Mouse (Mus musculus) left cerebral cortex, postnatal 36 days (tissue): ENCODE results near the gene Plac8. TPM values are rescaled to one million over a fixed set of nuclear protein-coding genes. Genes with fewer than 3 reads are reported as not detected.

ENCODE experiments used
- DNase-seq, 2 experiments: peaks; one replicate each; pipeline ENCODE4 v3.0.0; 2021 to 2022; ENCODE audit warnings: low spot score in 2 of 2, mixed read lengths in 1 of 2
- intact Hi-C: fragments of 180-260 bp; cut with DNase I; formaldehyde crosslinking; loops from one replicate; pipeline ENCODE4 v1.15.1; 2025
- total RNA-seq, 2 experiments: library from RNA; stranded (reverse); gene quantifications; 2 replicates each; pipeline ENCODE4 v1.2.3; 2021

Plac8 gene
- total RNA-seq, 2 experiments from 2014 or later = not detected

DNA sequence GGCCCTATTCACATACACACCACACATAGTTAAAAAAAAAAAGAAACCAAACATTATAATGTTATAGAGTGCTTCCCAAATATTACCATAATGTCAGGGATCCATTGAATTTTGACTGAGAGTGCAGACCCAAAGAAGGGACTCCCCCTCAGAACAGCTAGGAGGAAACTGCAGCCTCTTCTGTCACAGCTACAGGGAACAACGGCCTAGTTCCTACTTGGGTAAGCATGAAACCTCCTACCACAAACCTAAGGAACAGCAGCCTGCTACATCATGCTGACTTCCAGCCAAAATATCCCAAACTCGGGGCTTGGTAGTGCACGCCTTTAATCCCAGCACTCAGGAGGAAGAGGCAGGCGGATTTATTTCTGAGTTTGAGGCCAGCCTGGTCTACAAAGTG is 22.7 kb downstream of the Plac8 start:
- DNase-seq = no peak
- intact Hi-C loops = loop anchor here (5.0 kb wide), 1 partner anchor 113 kb away; no protein-coding TSS in a partner anchor

DNA sequence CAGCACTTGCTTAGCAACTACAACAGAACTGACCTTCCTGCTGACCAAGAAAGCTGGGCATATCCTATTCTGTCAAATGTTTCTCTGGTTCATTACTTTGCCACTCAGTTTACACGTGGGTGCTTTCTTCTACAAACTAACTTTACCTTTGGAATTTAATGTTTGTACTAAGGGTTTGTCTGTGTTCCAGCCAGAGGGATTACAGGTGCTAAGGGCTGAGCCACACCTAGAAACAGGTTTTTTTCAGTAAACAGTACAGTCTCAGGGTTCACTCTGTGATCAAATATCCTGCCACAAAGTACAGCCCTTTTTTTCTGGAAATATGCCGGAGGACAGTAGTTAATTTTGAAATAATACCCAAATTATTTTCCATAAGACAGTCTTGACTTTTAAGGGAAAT is 23.8 kb downstream of the Plac8 start:
- intact Hi-C loops = loop anchor here (5.0 kb wide), 1 partner anchor 114 kb away; no protein-coding TSS in a partner anchor
- DNase-seq = no peak

DNA sequence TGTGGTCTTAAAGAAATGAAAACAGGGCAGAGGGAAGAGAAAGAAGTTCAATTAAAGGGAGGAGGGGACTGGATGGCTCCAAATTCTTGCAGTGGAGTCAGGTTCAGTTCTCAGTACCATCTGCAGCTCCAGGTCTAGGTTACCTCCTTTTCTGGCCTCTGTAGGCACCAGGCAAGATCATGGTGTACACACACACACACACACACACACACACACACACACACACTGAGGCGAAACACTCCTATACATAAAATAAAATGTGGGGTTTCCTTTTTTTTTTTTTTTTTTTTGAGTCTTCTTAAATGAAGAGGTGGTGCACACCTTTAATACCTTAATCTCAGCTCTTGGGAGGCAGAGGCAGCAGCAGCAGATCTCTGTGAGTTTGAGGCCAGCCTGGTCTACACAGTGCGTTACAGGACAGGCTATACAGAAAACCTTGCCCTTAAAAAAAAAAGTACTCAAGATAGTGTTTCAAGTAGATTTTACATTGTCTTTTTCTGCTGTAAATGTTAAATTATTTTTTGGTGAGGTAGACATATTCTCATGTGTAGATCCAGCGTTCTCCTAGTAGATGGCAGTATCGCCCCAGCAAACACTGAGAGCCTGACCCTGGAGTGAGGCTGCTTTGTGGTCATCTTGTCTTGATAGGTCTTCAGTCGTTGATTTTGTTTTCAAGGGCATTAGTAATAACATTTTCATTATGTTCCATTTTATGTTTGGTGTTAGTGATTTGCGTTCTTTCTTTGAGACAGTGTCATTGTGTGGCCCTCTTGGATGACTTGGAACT is 25.6 kb downstream of the Plac8 start:
- intact Hi-C loops = loop anchor here (5.0 kb wide), 1 partner anchor 116 kb away; no protein-coding TSS in a partner anchor
- DNase-seq = no peak

DNA sequence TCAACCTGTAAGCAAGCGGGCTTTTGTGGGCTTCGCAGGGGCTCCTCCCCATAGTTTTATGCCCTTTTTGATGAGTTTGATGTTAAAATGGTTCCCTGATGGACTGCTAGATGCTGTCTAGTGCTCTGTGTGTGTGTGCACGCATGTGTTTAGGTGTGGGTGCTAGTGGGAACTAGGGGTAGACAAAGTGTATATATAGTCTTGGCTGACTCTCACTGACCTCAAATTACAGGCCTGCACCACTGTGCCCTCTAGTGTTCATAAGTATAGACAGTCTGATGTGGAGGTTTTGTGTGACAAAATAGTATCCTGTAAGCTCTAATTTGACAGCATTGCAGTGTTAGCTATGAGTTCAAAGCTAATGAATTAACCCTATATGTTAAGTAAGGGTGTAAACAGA is 35.4 kb downstream of the Plac8 start:
- intact Hi-C loops = loop anchor here (10.0 kb wide), 1 partner anchor 258 kb away; the partner anchor contains the start of genes Helq and Mrps18c
- peak in 1 of 2 experiments; percentile 11 for DNase-seq

DNA sequence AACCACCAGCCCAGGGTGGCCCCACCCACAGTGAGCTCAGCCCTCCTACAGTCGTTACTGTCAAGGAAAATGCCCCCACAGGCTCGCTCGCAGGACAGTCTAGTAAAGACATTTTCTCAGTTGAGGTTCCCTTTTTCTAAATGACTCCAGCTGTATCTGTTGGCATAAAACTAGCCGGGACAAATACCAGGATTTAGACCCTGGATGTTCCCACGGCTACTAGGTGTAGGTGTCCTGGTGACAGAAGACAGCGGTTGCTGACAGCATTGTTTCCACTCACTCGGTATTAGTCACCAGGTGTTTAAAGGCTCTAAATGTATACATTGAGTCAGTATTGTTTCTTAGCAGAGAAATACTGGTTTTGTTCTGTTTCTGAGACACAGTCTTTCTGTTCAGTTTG is 36.2 kb downstream of the Plac8 start:
- DNase-seq = no peak
- intact Hi-C loops = loop anchor here (10.0 kb wide), 1 partner anchor 259 kb away; the partner anchor contains the start of genes Helq and Mrps18c

DNA sequence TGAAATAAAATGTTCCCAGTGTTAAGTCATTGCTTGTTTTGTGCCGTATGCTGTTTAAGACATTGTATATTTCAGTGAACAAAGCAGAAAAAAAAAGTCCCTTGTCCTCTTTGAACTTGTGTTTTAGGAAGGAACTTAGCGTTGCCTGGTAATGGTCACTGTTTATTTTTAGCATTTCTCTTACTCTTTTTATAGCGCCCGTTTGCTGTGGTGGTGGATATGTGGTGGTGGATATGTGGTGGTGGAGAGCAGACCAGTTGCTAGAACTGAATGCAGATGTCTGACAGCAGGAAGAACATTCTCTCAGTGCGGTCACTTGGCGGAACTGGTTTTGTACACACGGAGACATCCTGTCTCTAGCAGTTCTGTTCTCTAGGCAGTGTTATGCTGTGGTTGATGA is 45.9 kb downstream of the Plac8 start:
- intact Hi-C loops = no loop called here
- DNase-seq = no peak

DNA sequence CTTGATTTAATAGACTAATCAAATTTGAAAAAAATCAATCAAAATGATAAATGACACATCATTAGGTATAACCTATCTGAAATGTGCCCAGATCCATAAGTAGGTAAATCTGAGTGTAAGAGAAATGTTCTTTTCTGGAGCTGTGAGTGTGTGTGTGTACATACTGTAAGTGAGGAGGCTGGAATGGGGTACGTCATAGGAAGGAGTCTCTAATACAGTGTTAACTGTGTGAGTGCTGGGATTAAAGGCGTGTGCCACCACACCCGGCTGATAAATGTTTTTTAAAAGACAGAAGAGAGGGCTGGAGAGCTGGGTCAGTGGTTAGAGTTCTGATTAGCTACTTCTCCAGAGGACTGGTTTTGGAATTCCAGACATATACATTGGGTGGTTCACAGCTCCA is 46.4 kb downstream of the Plac8 start:
- intact Hi-C loops = no loop called here
- no peak for DNase-seq

DNA sequence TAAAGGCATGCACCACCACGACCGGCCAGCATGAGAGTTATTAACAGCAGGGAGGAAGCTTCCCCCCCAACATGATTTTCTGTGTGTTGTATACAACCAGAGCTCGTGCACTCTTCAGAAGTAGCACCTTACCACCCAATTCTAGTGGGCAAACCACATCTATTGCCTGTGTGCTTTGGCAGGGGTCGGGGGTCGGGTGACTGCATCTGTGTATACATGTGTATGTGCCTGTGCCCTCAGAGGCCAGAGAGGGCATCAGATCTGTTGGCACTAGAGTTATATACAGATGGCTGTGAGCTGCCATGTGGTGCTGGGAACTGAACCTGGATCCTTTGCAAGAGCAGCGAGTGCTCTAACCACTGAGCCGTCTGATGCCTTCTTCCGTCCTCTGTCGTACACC is 47.1 kb downstream of the Plac8 start:
- DNase-seq = no peak
- intact Hi-C loops = no loop called here

DNA sequence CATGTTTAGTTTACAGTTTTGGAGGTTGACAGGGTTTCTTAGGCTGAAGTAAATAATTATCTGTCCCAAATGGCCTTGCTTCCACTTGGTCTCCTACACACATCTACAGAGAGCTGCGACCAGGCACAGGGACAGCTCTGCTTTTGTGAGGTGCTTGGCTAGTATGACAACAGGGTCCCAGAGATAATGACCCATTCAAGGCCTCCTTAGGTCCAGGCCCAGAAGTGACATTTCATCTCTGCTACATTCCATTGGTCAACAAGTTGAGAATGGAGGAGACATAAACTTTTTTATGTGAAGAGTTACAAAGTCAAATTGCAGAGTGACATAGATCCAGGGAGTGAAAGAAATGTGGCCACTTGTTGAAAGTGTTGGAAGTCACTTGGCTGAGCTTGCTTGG is 48.7 kb downstream of the Plac8 start:
- intact Hi-C loops = no loop called here

DNA sequence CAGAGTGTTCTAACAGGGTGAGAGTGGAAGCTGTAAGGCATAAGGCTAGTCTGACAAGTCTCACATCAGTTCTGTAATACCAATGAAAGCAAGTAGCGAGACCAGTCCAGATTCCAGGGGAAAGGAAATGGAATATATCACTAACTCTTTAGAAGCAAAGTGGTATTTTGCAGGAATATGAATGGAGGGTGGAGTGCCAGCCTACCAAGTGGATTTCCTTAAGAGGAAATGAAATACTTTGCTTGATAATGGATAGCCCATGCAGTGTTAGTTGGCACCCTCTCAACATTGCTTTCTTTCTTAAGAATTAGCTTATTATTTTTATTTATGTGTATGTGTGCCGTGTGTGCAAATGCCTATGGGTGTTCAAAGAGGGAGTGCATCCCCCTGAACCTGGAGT is 51.8 kb downstream of the Plac8 start:
- intact Hi-C loops = no loop called here

More for the DNA sequence above, 48.7 kb downstream of the Plac8 start:
- DNase-seq = no peak

DNA sequence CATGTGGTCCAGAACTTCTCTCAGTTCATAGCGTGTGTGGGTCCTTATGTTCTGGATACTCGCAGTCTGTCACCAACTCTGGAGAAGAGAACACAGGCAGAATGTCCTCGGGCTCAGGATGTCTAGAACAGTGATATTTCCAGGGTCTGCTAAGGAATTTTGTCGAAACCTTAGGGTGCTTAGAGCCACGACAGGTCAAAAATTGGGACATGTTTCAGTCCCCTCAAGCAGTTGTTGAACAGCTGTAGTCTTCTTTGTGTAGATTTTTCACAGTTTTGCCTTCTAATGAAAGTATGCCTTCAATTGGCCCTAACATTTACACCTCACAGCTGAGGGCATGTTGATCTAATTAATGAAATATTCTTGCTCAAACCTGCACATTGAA is 53.0 kb downstream of the Plac8 start:
- no peak for DNase-seq
- intact Hi-C loops = loop anchor here (5.0 kb wide), 1 partner anchor 92 kb away; no protein-coding TSS in a partner anchor

More for the DNA sequence above, 51.8 kb downstream of the Plac8 start:
- no peak for DNase-seq

DNA sequence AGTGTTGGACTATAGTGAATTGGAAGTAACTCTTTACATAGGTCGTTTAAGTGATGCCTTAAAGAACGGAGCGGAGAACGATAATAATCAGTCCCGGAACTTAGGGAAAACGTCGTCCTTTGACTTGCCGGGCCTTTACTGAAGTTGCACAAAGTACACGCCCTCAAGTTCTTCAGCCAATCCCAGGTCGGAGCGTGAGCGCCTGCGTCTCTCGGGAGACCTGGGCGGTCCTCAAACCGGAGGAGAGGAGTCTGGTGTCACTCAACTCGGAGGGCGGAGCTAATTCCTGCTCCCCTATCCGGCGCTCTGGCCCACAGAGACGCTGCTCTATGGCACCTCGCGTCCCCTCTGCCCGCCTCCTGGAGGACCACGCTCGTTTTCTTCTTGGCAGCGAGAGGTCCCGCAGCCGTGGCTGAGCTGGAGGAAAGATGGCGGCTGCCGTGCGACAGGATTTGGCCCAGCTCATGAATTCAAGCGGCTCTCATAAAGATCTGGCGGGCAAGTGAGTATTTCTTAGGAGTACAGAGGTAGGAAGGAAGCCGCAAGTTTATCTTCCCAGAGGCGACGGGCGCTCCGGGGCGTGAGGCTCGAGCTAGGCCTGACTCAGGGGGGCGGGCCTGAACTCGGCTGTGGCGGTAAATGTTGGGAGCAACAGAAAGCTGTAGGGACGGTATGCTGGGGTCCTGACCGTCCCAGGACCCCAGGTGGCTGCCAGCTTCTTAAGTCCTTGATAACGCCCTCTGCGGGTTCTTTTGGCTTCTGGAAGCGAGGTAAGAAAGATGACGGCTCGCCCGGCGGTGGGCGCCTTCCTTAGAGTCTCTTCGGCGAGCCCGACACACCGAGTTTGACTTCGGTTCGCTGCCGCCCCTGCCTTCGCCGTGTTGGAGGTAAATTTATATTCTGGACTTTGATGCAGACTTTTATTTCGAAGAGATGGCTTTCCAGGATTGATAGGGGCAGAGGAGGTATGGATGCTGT is 53.7 kb downstream of the Plac8 start, which contains the start of gene Cops4:
Gene Cops4, plus strand, starts transcription at position 261 of the 978 bp plus-strand sequence.
- intact Hi-C loops = loop anchor here (1.0 to 5.0 kb wide), 2 partner anchors 20 to 91 kb away; no protein-coding TSS in a partner anchor
- peak; percentile 94 to 95 for DNase-seq

DNA sequence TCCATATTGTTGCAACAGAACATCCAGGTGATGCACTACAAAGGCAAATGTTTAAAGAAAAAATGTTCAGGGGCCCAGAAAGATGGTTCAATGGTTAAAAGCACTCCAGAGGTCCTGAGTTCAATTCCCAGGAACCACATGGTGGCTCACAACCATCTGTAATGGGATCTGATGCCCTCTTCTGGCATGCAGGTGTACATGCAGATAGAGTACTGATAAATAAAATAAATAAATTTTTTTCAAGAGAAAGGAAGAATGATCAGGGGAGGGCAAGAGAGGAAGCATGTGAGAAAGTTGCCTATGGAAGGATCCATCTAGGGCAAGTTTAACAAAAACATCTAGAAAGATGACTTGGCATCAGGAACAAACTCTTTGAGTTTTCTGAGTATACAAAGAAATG is 59.5 kb downstream of the Plac8 start:
- no peak for DNase-seq
- intact Hi-C loops = no loop called here

DNA sequence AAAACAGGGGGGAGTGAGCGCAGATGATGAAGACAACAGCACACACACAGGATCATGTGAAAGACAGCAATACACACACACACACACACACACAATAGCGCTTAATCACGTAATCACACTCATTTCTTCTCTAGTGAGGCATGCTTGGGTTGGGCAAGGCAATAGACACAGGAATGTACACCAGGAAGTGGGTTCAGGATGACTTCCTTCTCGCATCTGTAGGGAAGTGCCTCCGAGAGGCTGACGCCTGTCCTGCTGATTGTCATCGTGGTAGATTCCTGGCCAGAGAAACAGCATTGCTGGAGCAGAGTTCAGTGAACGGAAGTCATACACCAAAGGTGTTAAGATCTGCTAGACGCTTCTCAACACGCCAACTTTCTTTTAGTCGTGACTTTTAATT is 62.8 kb downstream of the Plac8 start:
- intact Hi-C loops = no loop called here
- DNase-seq = no peak

Other genes starting within 250 kb of the Plac8 start
- gene Sec31a, start 156.0 kb downstream of the Plac8 start, total RNA-seq = 100 to 1,000 TPM; 115 to 121 TPM
- gene Lin54, start 71.6 kb downstream of the Plac8 start, total RNA-seq = 10 to 100 TPM; 21.8 to 22.0 TPM
- 10 to 100 TPM; 79.4 to 83.8 TPM for gene Cops4, start 53.9 kb downstream of the Plac8 start, total RNA-seq
- gene Coq2, start 102.9 kb upstream of the Plac8 start, total RNA-seq = 10 to 100 TPM; 74.9 to 76.2 TPM
- 1 to 10 TPM; 1.3 to 1.8 TPM for gene Hpse, start 147.5 kb upstream of the Plac8 start, total RNA-seq
- 10 to 100 TPM; 15.3 to 19.8 TPM for gene Helq, start 226.4 kb upstream of the Plac8 start, total RNA-seq
- 10 to 100 TPM; 49.4 to 50.8 TPM for gene Mrps18c, start 226.4 kb upstream of the Plac8 start, total RNA-seq
- 1 to 10 TPM; 7.1 to 7.3 TPM for gene Abraxas1, start 248.7 kb upstream of the Plac8 start, total RNA-seq